Mouse (Mus musculus) neural tube, embryonic 15.5 days (tissue): ENCODE measurements around the gene Cd244a. TPM values are rescaled to one million over a fixed set of nuclear protein-coding genes. Genes with fewer than 3 reads are reported as not detected.

Experiments used
- ATAC-seq: fragments of 200-750 bp; cut with Nextera tagmentation; 2 replicates; pipeline ENCODE4 v1.8.0; 2017; ENCODE audit warnings: mild to moderate bottlenecking, moderate TSS enrichment, moderate library complexity; ENCODE audit not compliant: low FRiP score
- H3K27ac ChIP-seq: fragments of 300-500 bp; sonication (generic); replicated peaks from 2 replicates; pipeline ENCODE4 v1.5.1; 2015; ENCODE audit warnings: mild to moderate bottlenecking, inconsistent platforms
- H3K27me3 ChIP-seq: fragments of 300-500 bp; sonication (generic); replicated peaks from 2 replicates; pipeline ENCODE4 v1.6.1; 2015; ENCODE audit warnings: inconsistent platforms
- H3K36me3 ChIP-seq: fragments of 300-500 bp; sonication (generic); 2 replicates; pipeline ENCODE4 v1.6.1; 2015; ENCODE audit warnings: inconsistent platforms
- H3K4me1 ChIP-seq: fragments of 300-500 bp; sonication (generic); 2 replicates; pipeline ENCODE4 v1.6.1; 2015; ENCODE audit warnings: inconsistent platforms
- H3K4me2 ChIP-seq: fragments of 300-500 bp; sonication (generic); 2 replicates; pipeline ENCODE4 v1.6.1; 2015; ENCODE audit warnings: inconsistent platforms, mild to moderate bottlenecking, moderate library complexity
- H3K4me3 ChIP-seq: fragments of 300-500 bp; sonication (generic); replicated peaks from 2 replicates; pipeline ENCODE4 v1.5.1; 2015; ENCODE audit warnings: mild to moderate bottlenecking, inconsistent platforms
- H3K9ac ChIP-seq: fragments of 300-500 bp; sonication (generic); replicated peaks from 2 replicates; pipeline ENCODE4 v1.6.1; 2015; ENCODE audit warnings: mild to moderate bottlenecking, inconsistent platforms
- H3K9me3 ChIP-seq: fragments of 300-500 bp; sonication (generic); replicated peaks from 2 replicates; pipeline ENCODE4 v1.6.1; 2016; ENCODE audit warnings: inconsistent platforms
- WGBS: fragments of 180-500 bp; shearing (Covaris S2); methylation state at CpG from one replicate; pipeline ENCODE4 v1.1.7; 2015; ENCODE audit warnings: mixed read lengths; 5-methylcytosine and 5-hydroxymethylcytosine counted together
- polyA plus RNA-seq: library from polyadenylated mRNA; unstranded; fragments of >200 nt; fragmentation: Nextera tagmentation; extraction: Ambion mirVana; gene quantifications from 2 replicates; pipeline ENCODE4 v1.2.1, GENCODE M21; 2015

The Cd244a gene
- polyA plus RNA-seq, 1 experiment from 2014 or later, result 0.09 TPM

DNA sequence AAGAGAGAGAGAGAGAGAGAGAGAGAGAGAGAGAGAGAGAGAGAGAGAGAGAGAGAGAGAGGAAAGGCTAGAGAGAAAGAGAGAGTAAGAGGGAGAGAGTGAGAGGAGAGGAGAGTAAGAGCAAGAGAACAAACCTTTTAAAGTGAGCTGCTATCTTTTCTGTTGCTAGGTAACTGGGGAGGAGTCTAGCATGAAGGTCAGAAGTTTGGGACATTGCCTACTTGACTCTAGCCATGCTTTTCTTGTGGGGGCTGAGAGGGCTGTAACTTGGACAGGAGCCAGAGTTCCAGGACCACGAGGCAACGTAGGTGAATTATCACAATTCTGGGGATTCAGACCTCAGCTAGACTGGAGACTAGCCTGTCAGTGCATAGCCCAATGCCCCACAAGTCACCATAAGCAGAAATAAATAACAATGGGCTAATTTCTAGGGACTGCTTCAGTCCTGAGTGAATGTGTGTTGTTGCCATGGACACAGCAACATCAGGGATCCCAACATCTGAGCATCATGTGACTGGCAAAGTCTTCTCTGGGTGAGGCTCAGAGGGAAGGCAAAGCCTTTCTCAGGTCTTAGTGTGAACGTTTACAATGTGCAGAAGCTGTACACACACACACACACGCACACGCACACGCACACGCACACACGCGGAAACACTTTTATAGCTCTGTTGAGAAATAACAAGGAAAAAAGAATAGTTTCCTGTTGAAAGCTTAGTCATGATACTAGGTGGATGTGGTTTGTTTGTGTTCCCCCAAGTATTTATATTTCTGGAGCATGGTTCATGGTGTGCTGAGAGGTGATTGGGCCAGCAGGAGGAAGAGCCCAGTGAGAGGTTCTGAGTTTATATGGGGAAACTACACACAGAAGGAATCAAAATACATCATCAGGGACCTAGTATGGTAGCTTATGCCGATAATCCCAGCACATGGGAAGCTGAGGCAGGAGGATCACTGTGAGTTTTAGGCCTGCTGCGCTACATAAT is 5.3 kb upstream of the Cd244a start:
- no peaks in the 10 kb centered on the region for H3K9me3 ChIP-seq
- no peak overlapping the region for H3K4me3 ChIP-seq
- no peaks in the 10 kb centered on the region for H3K36me3 ChIP-seq
- H3K27ac ChIP-seq, result no peak overlapping the region
- no peak overlapping the region for H3K9ac ChIP-seq
- H3K4me2 ChIP-seq, result no peak overlapping the region
- H3K4me1 ChIP-seq, result no peaks in the 10 kb centered on the region
- ATAC-seq, result no peak
- H3K27me3 ChIP-seq, result no peaks in the 10 kb centered on the region
- 76% methylated on average over 11 of the region's 11 CpGs for WGBS

DNA sequence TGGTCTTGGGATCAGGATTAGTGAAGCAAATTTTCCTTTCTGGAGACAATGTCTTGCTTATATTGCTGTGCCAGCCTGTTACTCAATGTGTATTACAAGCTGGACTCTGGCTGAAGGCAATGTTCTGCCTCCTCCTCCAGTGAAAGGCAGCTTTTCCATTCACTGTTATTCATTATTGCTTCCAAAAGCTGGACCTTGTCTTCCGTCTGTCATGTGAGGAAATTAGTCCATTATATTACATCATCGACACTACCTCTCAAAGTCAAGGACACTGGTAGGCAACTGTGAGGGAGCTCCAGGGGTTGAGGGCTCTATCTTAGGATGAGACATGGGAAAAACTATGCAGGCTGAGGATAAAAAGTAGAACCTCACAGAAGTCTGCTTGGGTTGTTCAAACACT is 2.6 kb upstream of the Cd244a start:
- H3K9me3 ChIP-seq, result no peaks in the 10 kb centered on the region

DNA sequence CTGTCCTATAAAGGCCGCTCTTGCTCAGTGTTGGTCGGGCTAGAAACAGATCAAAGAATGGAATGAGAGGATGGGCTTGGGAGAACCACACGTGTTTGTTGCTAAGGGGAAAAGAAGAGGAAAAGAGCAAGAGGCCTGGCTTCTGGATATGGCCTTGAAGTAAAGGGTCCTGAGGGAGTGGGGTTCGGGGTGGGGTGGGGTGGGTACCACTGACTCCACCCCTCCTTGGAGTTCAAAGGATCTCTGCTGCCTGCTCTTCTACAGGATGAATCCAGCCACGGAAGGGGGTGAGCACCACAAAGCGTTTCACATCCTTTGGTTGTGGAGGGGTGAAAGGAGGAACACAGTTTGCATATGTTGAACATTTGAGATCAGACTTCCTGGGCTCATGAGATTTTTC is 586 bp upstream of the Cd244a start:
- H3K27ac ChIP-seq, result no peak overlapping the region
- no peak overlapping the region for H3K4me2 ChIP-seq
- H3K27me3 ChIP-seq, result no peaks in the 10 kb centered on the region
- no peak for ATAC-seq
- H3K4me1 ChIP-seq, result no peaks in the 10 kb centered on the region
- no peak overlapping the region for H3K9ac ChIP-seq
- WGBS, result 74% methylated on average over 6 of the region's 6 CpGs
- H3K36me3 ChIP-seq, result no peaks in the 10 kb centered on the region
- no peak overlapping the region for H3K4me3 ChIP-seq
- H3K9me3 ChIP-seq, result no peaks in the 10 kb centered on the region

More for the DNA sequence above, 2.6 kb upstream of the Cd244a start:
- H3K4me1 ChIP-seq, result no peaks in the 10 kb centered on the region
- no peak overlapping the region for H3K4me3 ChIP-seq
- no peaks in the 10 kb centered on the region for H3K27me3 ChIP-seq
- H3K4me2 ChIP-seq, result no peak overlapping the region
- no peaks in the 10 kb centered on the region for H3K36me3 ChIP-seq
- 87% methylated on average over 2 of the region's 2 CpGs for WGBS
- no peak overlapping the region for H3K27ac ChIP-seq
- no peak overlapping the region for H3K9ac ChIP-seq
- ATAC-seq, result no peak

DNA sequence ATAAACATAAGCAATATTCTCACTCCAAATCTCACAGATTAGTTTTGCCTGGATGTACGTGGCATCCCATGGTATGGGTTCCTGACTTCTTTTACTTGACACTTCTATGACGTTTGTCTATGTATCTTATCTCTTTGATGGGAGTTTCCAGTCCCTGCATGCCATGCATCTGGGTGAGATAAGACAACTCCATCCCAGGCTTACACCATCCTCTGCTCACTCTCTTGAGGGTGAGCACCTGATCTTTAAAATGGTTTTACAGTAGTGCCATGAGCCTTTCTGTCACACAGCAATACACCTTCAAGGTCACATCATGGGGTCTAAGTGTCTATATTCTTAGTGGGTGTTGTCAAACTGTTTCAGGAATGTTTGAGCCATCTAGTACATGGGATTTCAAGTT is 1.3 kb downstream of the Cd244a start:
- H3K27me3 ChIP-seq, result no peaks in the 10 kb centered on the region
- ATAC-seq, result no peak
- H3K4me3 ChIP-seq, result no peak overlapping the region
- no peaks in the 10 kb centered on the region for H3K9me3 ChIP-seq
- no peaks in the 10 kb centered on the region for H3K36me3 ChIP-seq
- H3K4me2 ChIP-seq, result no peak overlapping the region
- no peak overlapping the region for H3K9ac ChIP-seq
- no peaks in the 10 kb centered on the region for H3K4me1 ChIP-seq
- no peak overlapping the region for H3K27ac ChIP-seq
- 69% methylated on average over 2 of the region's 2 CpGs for WGBS

DNA sequence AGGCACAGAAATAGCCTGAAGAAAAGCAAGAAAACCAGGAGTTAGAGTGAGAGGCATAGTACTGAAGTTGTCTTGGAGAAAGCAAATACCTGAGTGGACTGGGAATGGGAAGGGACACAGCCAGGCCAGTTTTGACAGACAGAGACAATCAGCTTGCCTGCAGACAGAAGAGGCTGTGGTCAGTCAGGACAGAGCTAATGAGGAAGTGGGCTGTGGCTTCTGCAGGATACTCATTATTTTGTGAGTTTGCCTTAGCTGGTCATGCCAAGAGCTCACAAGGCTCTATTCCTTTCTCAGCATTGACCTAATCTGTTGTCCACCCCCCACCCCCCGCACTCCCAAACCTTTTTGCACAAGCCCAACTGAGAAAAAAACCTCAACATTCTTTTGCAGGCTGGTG is 2.2 kb downstream of the Cd244a start:
- 88% methylated on average over 1 of the region's 1 CpGs for WGBS
- H3K4me3 ChIP-seq, result no peak overlapping the region
- H3K27me3 ChIP-seq, result no peaks in the 10 kb centered on the region
- no peak overlapping the region for H3K4me2 ChIP-seq
- no peak for ATAC-seq
- H3K9me3 ChIP-seq, result no peaks in the 10 kb centered on the region
- no peaks in the 10 kb centered on the region for H3K4me1 ChIP-seq
- H3K36me3 ChIP-seq, result no peaks in the 10 kb centered on the region
- no peak overlapping the region for H3K9ac ChIP-seq
- H3K27ac ChIP-seq, result no peak overlapping the region

- Histone ChIP-seq H3K9ac (no peak overlapping the region), H3K27ac (no peak overlapping the region), H3K36me3 (no peaks in the 10 kb centered on the region), H3K9me3 (no peaks in the 10 kb centered on the region), H3K4me3 (no peak overlapping the region), H3K27me3 (no peaks in the 10 kb centered on the region), H3K4me1 (no peaks in the 10 kb centered on the region), H3K4me2 (no peak overlapping the region)
- no peak for ATAC-seq
- WGBS, result 78% methylated on average over 7 of the region's 11 CpGs
Observed at GRCm38 (mm10) chr1:171561639-171562225, 2.7 kb downstream of the Cd244a start.

DNA sequence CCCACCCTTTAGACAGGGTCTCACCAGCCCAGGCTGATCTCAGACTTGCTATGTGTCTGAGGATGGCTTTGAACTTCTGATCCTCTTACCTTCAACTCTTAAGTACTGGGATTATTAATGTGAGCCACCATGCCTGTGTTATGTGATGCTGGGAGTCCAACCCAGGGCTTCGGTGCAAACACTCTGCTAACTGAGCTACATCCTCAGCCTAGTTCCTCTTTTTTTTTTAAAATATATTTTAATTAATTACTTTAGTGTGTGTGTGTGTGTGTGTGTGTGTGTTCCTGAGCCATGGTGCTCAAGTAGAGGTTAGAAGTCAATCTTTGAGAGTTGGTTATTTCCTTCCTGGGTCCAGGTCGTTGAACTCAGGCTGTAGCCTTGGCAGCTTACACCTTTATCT is 4.0 kb downstream of the Cd244a start:
- 89% methylated on average over 2 of the region's 2 CpGs for WGBS
- no peak overlapping the region for H3K4me3 ChIP-seq

GRCm38 (mm10) chr1:171564247-171564646 is 5.3 kb downstream of the Cd244a start:
- no peak overlapping the region for H3K4me3 ChIP-seq
- H3K4me2 ChIP-seq, result no peak overlapping the region
- H3K4me1 ChIP-seq, result no peaks in the 10 kb centered on the region
- no peaks in the 10 kb centered on the region for H3K36me3 ChIP-seq
- no peak overlapping the region for H3K9ac ChIP-seq
- no peaks in the 10 kb centered on the region for H3K27me3 ChIP-seq
- no peak overlapping the region for H3K27ac ChIP-seq
- no peaks in the 10 kb centered on the region for H3K9me3 ChIP-seq
- WGBS, result 60% methylated on average over 3 of the region's 3 CpGs
- ATAC-seq, result no peak

More for the DNA sequence above, 4.0 kb downstream of the Cd244a start:
- H3K4me2 ChIP-seq, result no peak overlapping the region
- no peak for ATAC-seq
- no peaks in the 10 kb centered on the region for H3K9me3 ChIP-seq
- H3K27ac ChIP-seq, result no peak overlapping the region
- no peaks in the 10 kb centered on the region for H3K4me1 ChIP-seq
- H3K36me3 ChIP-seq, result no peaks in the 10 kb centered on the region
- H3K9ac ChIP-seq, result no peak overlapping the region
- no peaks in the 10 kb centered on the region for H3K27me3 ChIP-seq

- Histone ChIP-seq H3K4me1 (no peaks in the 10 kb centered on the region), H3K36me3 (no peaks in the 10 kb centered on the region), H3K27ac (no peak overlapping the region), H3K4me2 (no peak overlapping the region), H3K9ac (no peak overlapping the region), H3K27me3 (no peaks in the 10 kb centered on the region), H3K9me3 (no peaks in the 10 kb centered on the region), H3K4me3 (no peak overlapping the region)
- ATAC-seq, result no peak
- 81% methylated on average over 4 of the region's 4 CpGs for WGBS
Observed at GRCm38 (mm10) chr1:171565888-171566287, 6.9 kb downstream of the Cd244a start.

- WGBS, result 29% methylated on average over 8 of the region's 8 CpGs
- Histone ChIP-seq H3K4me1 (no peaks in the 10 kb centered on the region), H3K27me3 (no peaks in the 10 kb centered on the region), H3K27ac (no peak overlapping the region), H3K4me3 (no peak overlapping the region), H3K9me3 (no peaks in the 10 kb centered on the region), H3K36me3 (no peaks in the 10 kb centered on the region), H3K4me2 (no peak overlapping the region), H3K9ac (no peak overlapping the region)
- no peak for ATAC-seq
Observed at GRCm38 (mm10) chr1:171566777-171567176, 7.8 kb downstream of the Cd244a start.

DNA sequence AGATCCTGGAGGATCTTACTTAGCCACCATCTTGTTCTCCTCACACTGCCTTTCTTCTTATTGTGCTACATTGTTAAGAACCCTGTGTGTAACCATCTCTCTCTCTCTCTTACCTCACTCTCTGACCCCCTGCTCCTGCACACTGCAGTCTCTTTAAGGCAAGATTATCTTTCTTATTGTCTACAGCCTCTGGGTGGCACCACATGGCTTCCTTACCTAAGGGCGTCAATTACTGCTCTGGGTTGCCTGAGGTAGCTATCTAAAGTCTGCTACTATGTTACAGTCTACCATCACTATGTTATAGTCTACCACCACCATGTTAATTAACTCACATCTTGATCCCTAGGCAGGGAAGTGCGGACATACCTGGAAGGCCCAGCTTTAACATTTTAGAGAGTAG is 9.4 kb downstream of the Cd244a start:
- Histone ChIP-seq H3K27ac (no peak overlapping the region), H3K9me3 (no peaks in the 10 kb centered on the region), H3K36me3 (no peaks in the 10 kb centered on the region), H3K27me3 (no peaks in the 10 kb centered on the region), H3K4me1 (no peaks in the 10 kb centered on the region), H3K4me3 (no peak overlapping the region), H3K9ac (no peak overlapping the region), H3K4me2 (no peak overlapping the region)
- 68% methylated on average over 2 of the region's 2 CpGs for WGBS
- ATAC-seq, result no peak

- Histone ChIP-seq H3K4me2 (no peak overlapping the region), H3K4me3 (no peak overlapping the region), H3K27ac (no peak overlapping the region), H3K9ac (no peak overlapping the region), H3K36me3 (no peaks in the 10 kb centered on the region), H3K4me1 (no peaks in the 10 kb centered on the region), H3K27me3 (no peaks in the 10 kb centered on the region), H3K9me3 (no peaks in the 10 kb centered on the region)
- ATAC-seq, result no peak
- WGBS, result 89% methylated on average over 7 of the region's 7 CpGs
Observed at GRCm38 (mm10) chr1:171577168-171577567, 18.2 kb downstream of the Cd244a start.
